Mouse (Mus musculus) thymus, adult 2 months (tissue): Measurements from ENCODE around the gene Cox15. TPM values are rescaled to one million over a fixed set of nuclear protein-coding genes. Genes with fewer than 3 reads are reported as not detected.

ENCODE experiments used
- DNase-seq: peaks from one replicate; pipeline ENCODE4 v3.0.0; 2021
- H3K27ac ChIP-seq: fragments of 200-500 bp; 2 replicates; pipeline ENCODE4 v1.5.1; 2012; ENCODE audit warnings: low read length, control low read depth; ENCODE audit not compliant: control insufficient read depth, insufficient read depth
- H3K27me3 ChIP-seq: fragments of 200-500 bp; 2 replicates; pipeline ENCODE4 v1.6.1; 2012; ENCODE audit warnings: mild to moderate bottlenecking, low read length, moderate library complexity, mixed read lengths; ENCODE audit not compliant: control insufficient read depth, insufficient read depth
- H3K36me3 ChIP-seq: fragments of 200-500 bp; 2 replicates; pipeline ENCODE4 v1.6.1; 2012; ENCODE audit warnings: mild to moderate bottlenecking, low read length, moderate library complexity; ENCODE audit not compliant: control insufficient read depth, insufficient read depth
- H3K4me1 ChIP-seq: fragments of 200-500 bp; replicated peaks from 2 replicates; pipeline ENCODE4 v1.6.1; 2012; ENCODE audit warnings: low read length; ENCODE audit not compliant: control insufficient read depth, insufficient read depth
- H3K4me3 ChIP-seq: fragments of 200-500 bp; 2 replicates; pipeline ENCODE4 v1.5.1; 2012; ENCODE audit warnings: mild to moderate bottlenecking, low read length, control low read depth, moderate library complexity; ENCODE audit not compliant: control insufficient read depth, insufficient read depth
- CTCF ChIP-seq: fragments of 200-500 bp; IDR thresholded peaks from 2 replicates; pipeline ENCODE4 v1.5.1; 2012; ENCODE audit warnings: mild to moderate bottlenecking, control low read depth, low read length, moderate library complexity, borderline replicate concordance; ENCODE audit not compliant: control insufficient read depth, poor library complexity, insufficient read depth; ENCODE audit errors: extremely low read depth
- POLR2A ChIP-seq: fragments of 200-500 bp; IDR thresholded peaks from 2 replicates; pipeline ENCODE4 v1.6.1; 2012; ENCODE audit warnings: mild to moderate bottlenecking, low read length, control low read depth, moderate library complexity; ENCODE audit not compliant: control insufficient read depth, poor library complexity, insufficient read depth; ENCODE audit errors: extremely low read depth
- WGBS: fragments of 180-500 bp; shearing (Covaris S2); methylation state at CpG from one replicate; pipeline ENCODE4 v1.1.7; 2018; 5-methylcytosine and 5-hydroxymethylcytosine counted together
- polyA plus RNA-seq: library from polyadenylated mRNA; depleted of rRNA; stranded (reverse); fragments of >200 nt; gene quantifications from 2 replicates; pipeline ENCODE4 v1.2.3, GENCODE M21; 2012

Cox15 gene
- polyA plus RNA-seq, 1 experiment, result 17.3 TPM

GRCm38 (mm10) chr19:43775433-43775832 lies 22.6 kb upstream of the Cox15 start:
- Histone ChIP-seq H3K4me3 (no peak overlapping the region), H3K4me1 (no peaks in the 10 kb centered on the region), H3K36me3 (no peaks in the 10 kb centered on the region), H3K27me3 (no peaks in the 10 kb centered on the region), H3K27ac (no peak overlapping the region)
- WGBS, result 94% methylated on average over 10 of the region's 10 CpGs
- TF ChIP-seq POLR2A (no peak), CTCF (no peak)
- no peak for DNase-seq

DNA sequence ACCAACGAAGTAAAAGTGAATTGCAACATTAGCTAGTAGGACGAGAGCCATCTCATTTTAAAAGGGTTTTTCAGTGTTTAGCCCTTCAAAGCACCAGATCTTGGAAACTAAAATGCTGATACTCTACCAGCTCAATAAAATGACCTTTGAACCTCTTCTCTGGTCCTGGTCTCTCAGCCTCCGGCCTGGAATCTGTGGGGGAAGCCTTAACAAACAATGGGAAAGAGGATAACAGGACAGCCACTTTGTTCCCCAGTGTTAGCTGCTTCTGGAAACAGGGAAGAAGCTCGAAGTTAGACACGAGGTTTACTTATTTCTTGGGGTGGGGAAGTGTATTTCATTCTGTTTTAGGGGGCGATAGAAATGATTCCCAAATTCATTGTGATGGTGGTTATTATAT lies 19.5 kb upstream of the Cox15 start:
- TF ChIP-seq POLR2A (no peak), CTCF (no peak)
- H3K27ac ChIP-seq, result no peak overlapping the region
- DNase-seq, result no peak
- 92% methylated on average over 6 of the region's 6 CpGs for WGBS
- H3K27me3 ChIP-seq, result no peaks in the 10 kb centered on the region
- no peaks in the 10 kb centered on the region for H3K36me3 ChIP-seq
- no peaks in the 10 kb centered on the region for H3K4me1 ChIP-seq
- H3K4me3 ChIP-seq, result no peak overlapping the region

- H3K27me3 ChIP-seq, result no peaks in the 10 kb centered on the region
- WGBS, result 19% methylated on average over 5 of the region's 5 CpGs
- no peak overlapping the region for H3K4me3 ChIP-seq
- no peak overlapping the region for H3K27ac ChIP-seq
- DNase-seq, result no peak
- no peaks in the 10 kb centered on the region for H3K4me1 ChIP-seq
- TF ChIP-seq CTCF (no peak), POLR2A (no peak)
- H3K36me3 ChIP-seq, result no peaks in the 10 kb centered on the region
Measured at GRCm38 (mm10) chr19:43771499-43771969, 18.7 kb upstream of the Cox15 start.

GRCm38 (mm10) chr19:43770584-43770983 lies 17.8 kb upstream of the Cox15 start:
- Histone ChIP-seq H3K27me3 (no peaks in the 10 kb centered on the region), H3K27ac (no peak overlapping the region), H3K36me3 (no peaks in the 10 kb centered on the region), H3K4me3 (no peak overlapping the region), H3K4me1 (no peaks in the 10 kb centered on the region)
- no peak for DNase-seq
- WGBS, result 42% methylated on average over 4 of the region's 4 CpGs
- TF ChIP-seq CTCF (no peak), POLR2A (no peak)

DNA sequence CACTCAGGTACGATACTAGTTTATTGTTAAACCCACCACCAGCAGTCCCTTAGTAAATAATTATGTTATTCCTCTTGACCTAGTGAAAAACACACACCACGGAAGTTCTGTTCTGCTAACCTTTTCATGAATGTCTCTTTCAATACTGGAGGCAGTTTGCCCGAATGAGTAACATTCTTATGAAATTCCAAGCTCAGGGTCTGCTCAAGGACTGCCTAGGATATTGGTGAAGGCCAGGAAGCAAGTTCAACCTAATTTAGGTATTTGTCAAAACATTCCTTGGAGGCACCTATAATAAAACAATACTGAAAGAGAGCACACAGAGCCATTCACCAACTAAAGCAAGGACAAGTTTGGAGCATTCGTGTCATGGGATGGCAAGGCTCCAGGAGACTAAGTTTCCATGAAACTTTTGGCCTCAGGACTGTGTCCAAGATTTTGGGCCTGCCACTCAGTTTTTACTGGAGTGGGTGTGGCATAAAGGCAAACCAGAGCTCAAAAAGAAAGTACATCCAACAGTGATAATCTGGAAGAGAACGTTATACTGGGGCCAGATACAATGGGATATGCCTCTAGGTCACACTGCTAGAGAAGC lies 16.7 kb upstream of the Cox15 start:
- Histone ChIP-seq H3K27me3 (no peaks in the 10 kb centered on the region), H3K36me3 (no peaks in the 10 kb centered on the region), H3K4me3 (no peak overlapping the region), H3K27ac (no peak overlapping the region), H3K4me1 (no peaks in the 10 kb centered on the region)
- WGBS, result 93% methylated on average over 5 of the region's 5 CpGs
- DNase-seq, result no peak
- TF ChIP-seq CTCF, result no peak
- TF ChIP-seq POLR2A, result no peak

DNA sequence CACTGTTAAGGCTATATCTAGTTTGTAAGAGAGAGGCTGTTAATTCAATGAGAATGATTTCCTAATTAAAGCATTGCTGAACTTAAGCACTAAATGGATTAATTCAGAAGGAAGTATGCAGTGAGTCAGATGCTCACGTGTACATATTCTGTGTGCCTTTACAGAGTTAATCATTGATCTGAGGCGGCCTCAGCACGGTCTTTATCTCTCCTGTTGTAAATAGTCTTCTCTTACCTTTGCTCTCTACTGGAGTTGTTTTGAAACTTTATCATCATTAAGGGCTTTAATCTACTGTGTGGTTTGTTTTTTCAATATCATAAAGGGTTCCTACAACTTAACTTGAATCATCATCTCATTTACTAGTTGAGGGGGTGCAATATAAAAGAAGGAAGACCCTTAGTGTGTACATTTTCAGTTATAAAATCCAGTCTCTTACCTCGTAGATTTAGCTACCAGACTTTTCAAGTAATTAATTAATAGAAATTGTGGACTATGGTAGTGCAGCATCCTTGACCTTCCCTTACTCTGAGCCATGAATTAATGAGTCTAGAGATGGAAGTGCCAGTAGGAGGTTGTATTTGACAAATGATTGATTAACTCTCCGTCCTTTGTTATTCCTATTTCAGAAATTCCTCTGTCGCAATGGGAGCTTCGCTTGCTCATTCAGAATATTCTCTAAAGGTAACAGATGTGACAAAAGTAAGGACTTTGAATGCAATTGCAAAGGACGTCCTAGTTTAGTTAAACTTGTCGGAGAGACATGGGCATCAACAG lies 14.9 kb upstream of the Cox15 start:
- no peaks in the 10 kb centered on the region for H3K27me3 ChIP-seq
- no peak overlapping the region for H3K4me3 ChIP-seq
- TF ChIP-seq POLR2A, result no peak
- no peak for TF ChIP-seq CTCF
- H3K4me1 ChIP-seq, result no peaks in the 10 kb centered on the region
- H3K36me3 ChIP-seq, result no peaks in the 10 kb centered on the region
- WGBS, result 95% methylated on average over 9 of the region's 9 CpGs
- no peak overlapping the region for H3K27ac ChIP-seq
- DNase-seq, result no peak
